ENCODE assay signal across 20 mouse cellular contexts in the genomic region with DNA sequence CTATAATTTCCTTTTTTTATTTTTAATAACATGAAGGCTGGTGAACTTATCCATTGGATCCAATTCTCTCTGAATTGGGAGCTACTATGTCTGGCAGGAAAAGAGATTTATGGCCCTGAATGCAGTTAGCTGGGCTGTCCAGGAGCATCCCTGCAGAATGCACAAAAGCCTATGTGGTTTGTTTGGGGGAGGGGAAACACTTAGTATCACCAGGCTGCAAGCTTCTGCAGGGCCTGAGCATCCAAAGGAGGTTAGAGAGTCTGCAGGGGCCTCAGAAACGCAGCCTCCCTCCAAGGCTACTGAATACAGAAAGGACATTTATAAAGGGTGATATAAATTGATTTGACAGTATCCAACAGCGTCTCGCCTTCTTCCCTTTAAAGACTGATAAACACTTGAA. TPM values are rescaled to one million over a fixed set of nuclear protein-coding genes. Genes with fewer than 3 reads are reported as not detected.
DNase-seq lines count a peak whose midpoint lies in the region; ATAC-seq lines count a peak whose summit lies in the region.
"Had no signal": no experiment of that assay in that cellular context is flagged by ENCODE, and none has a peak within 500 bp of the region (broad histone marks: within the 10 kb centered on the region; RNA-seq: fewer than 3 reads in every experiment).

No protein-coding gene starts in this region.

- no peak overlapping the region for H3K4me2 ChIP-seq in forebrain, embryonic 14.5 days (ENCODE audit: low read length)
- H3K4me2 ChIP-seq in hindbrain, embryonic 13.5 days = no peak overlapping the region
- no peak overlapping the region for H3K4me2 ChIP-seq in midbrain, embryonic 14.5 days (ENCODE audit: low read length)
- H3K4me2 ChIP-seq: forebrain, embryonic 13.5 days; heart, embryonic 13.5 days; limb, embryonic 12.5 days; liver, embryonic 13.5 days had no signal

- DNase-seq in forebrain, embryonic 14.5 days (ENCODE audit: low spot score) = peak; percentile 39
- DNase-seq in forebrain, embryonic 10.5 days (ENCODE audit: extremely low spot score, low spot score) = no peak
- peak; percentile 74 for DNase-seq in midbrain, embryonic 14.5 days
- DNase-seq in retina, embryonic 14.5 days (ENCODE audit: low spot score) = peak; percentile 82
- DNase-seq in testis, postnatal 14 days (ENCODE audit: low spot score) = no peak
- no peak for DNase-seq in B cell, adult 2 months
- DNase-seq: adrenal gland, adult 8-10 months; cerebellum, adult 18-20 months; cerebellum, postnatal 36 days; gastrocnemius, postnatal 36 days; heart, postnatal 4 days; kidney, adult 11 months; kidney, postnatal 10 days; liver, embryonic 13.5 days had no signal

- peaks cover 19% of the 10 kb centered on the region for H3K4me1 ChIP-seq in forebrain, embryonic 14.5 days (ENCODE audit: control insufficient read depth, insufficient read depth, low read length)
- peaks cover 9% of the 10 kb centered on the region for H3K4me1 ChIP-seq in forebrain, embryonic 10.5 days
- H3K4me1 ChIP-seq in hindbrain, embryonic 13.5 days (replicated peaks) = peaks cover 33% of the 10 kb centered on the region
- H3K4me1 ChIP-seq in midbrain, embryonic 14.5 days (ENCODE audit: control insufficient read depth, insufficient read depth, low read length) = peaks cover 28% of the 10 kb centered on the region
- H3K4me1 ChIP-seq: liver, embryonic 13.5 days had no signal

- H3K27ac ChIP-seq in forebrain, embryonic 14.5 days (ENCODE audit: low read depth, low read length) = no peak overlapping the region
- H3K27ac ChIP-seq in forebrain, embryonic 10.5 days = no peak overlapping the region
- peak overlapping the region; percentile 82; the same call in 1 of the 2 replicates for H3K27ac ChIP-seq in hindbrain, embryonic 13.5 days
- H3K27ac ChIP-seq in midbrain, embryonic 14.5 days (replicated peaks; ENCODE audit: low read depth, low read length) = peak overlapping the region; percentile 84
- H3K27ac ChIP-seq: heart, embryonic 13.5 days; limb, embryonic 12.5 days; liver, embryonic 13.5 days had no signal

- H3K9me3 ChIP-seq in forebrain, embryonic 14.5 days (replicated peaks; ENCODE audit: control insufficient read depth, low read length) = no peaks in the 10 kb centered on the region
- H3K9me3 ChIP-seq in forebrain, embryonic 10.5 days = no peaks in the 10 kb centered on the region
- no peaks in the 10 kb centered on the region for H3K9me3 ChIP-seq in hindbrain, embryonic 13.5 days
- no peaks in the 10 kb centered on the region for H3K9me3 ChIP-seq in midbrain, embryonic 14.5 days (ENCODE audit: control insufficient read depth, low read length)
- H3K9me3 ChIP-seq: forebrain, embryonic 13.5 days; heart, embryonic 13.5 days; limb, embryonic 12.5 days; liver, embryonic 13.5 days had no signal

- WGBS in forebrain, embryonic 14.5 days = 60% methylated on average over 3 of the region's 3 CpGs
- 72% methylated on average over 3 of the region's 3 CpGs for WGBS in forebrain, embryonic 10.5 days
- 34% methylated on average over 3 of the region's 3 CpGs for WGBS in hindbrain, embryonic 13.5 days
- WGBS in midbrain, embryonic 14.5 days = 9% methylated on average over 3 of the region's 3 CpGs

- no peak overlapping the region for H3K9ac ChIP-seq in forebrain, embryonic 14.5 days (ENCODE audit: low read length)
- no peak overlapping the region for H3K9ac ChIP-seq in hindbrain, embryonic 13.5 days
- no peak overlapping the region for H3K9ac ChIP-seq in midbrain, embryonic 14.5 days (replicated peaks; ENCODE audit: low read length)
- H3K9ac ChIP-seq: forebrain, embryonic 13.5 days; heart, embryonic 13.5 days; limb, embryonic 12.5 days; liver, embryonic 13.5 days had no signal

- no peaks in the 10 kb centered on the region for H3K27me3 ChIP-seq in forebrain, embryonic 14.5 days (replicated peaks; ENCODE audit: control insufficient read depth, insufficient read depth, low read length)
- no peaks in the 10 kb centered on the region for H3K27me3 ChIP-seq in forebrain, embryonic 10.5 days (ENCODE audit: poor library complexity, severe bottlenecking)
- no peaks in the 10 kb centered on the region for H3K27me3 ChIP-seq in hindbrain, embryonic 13.5 days
- H3K27me3 ChIP-seq in midbrain, embryonic 14.5 days (ENCODE audit: control insufficient read depth, insufficient read depth, low read length) = no peaks in the 10 kb centered on the region
- H3K27me3 ChIP-seq: forebrain, embryonic 13.5 days; heart, embryonic 13.5 days; limb, embryonic 12.5 days; liver, embryonic 13.5 days had no signal

- no peak for ATAC-seq in forebrain, embryonic 14.5 days
- peak; percentile 68; the same call in 1 of the 2 replicates for ATAC-seq in hindbrain, embryonic 13.5 days (ENCODE audit: low FRiP score)
- ATAC-seq in midbrain, embryonic 14.5 days (ENCODE audit: low FRiP score, low TSS enrichment) = peak; percentile 71
- no peak for ATAC-seq in megakaryocyte progenitor cell, adult 5-6 weeks (replicated peaks; ENCODE audit: poor library complexity)

- no peaks in the 10 kb centered on the region for H3K36me3 ChIP-seq in forebrain, embryonic 14.5 days (ENCODE audit: control insufficient read depth, insufficient read depth, low read length)
- no peaks in the 10 kb centered on the region for H3K36me3 ChIP-seq in forebrain, embryonic 10.5 days (replicated peaks)
- peaks cover 5% of the 10 kb centered on the region for H3K36me3 ChIP-seq in hindbrain, embryonic 13.5 days
- H3K36me3 ChIP-seq in midbrain, embryonic 14.5 days (ENCODE audit: control insufficient read depth, insufficient read depth, low read length) = peaks cover 14% of the 10 kb centered on the region
- H3K36me3 ChIP-seq: heart, embryonic 13.5 days; limb, embryonic 12.5 days; liver, embryonic 13.5 days had no signal

- H3K4me3 ChIP-seq in forebrain, embryonic 14.5 days (ENCODE audit: low read depth, low read length) = no peak overlapping the region
- H3K4me3 ChIP-seq in forebrain, embryonic 10.5 days = no peak overlapping the region
- no peak overlapping the region for H3K4me3 ChIP-seq in hindbrain, embryonic 13.5 days
- H3K4me3 ChIP-seq in midbrain, embryonic 14.5 days (replicated peaks; ENCODE audit: low read depth, low read length) = no peak overlapping the region
- H3K4me3 ChIP-seq: forebrain, embryonic 13.5 days; heart, embryonic 13.5 days; limb, embryonic 12.5 days; liver, embryonic 13.5 days had no signal

RNA-seq across cellular contexts. Expression of a gene that starts 41.8 kb away (rescaled TPM):
- 66.0 and 103 TPM in 2 replicates for polyA plus RNA-seq in forebrain, embryonic 14.5 days (2014; fragmentation: Nextera tagmentation; extraction: Ambion mirVana)
- polyA plus RNA-seq in forebrain, embryonic 10.5 days (2016; fragmentation: Nextera tagmentation; extraction: Ambion mirVana) = 2.8 and 3.9 TPM in 2 replicates
- polyA plus RNA-seq in hindbrain, embryonic 13.5 days (2015; fragmentation: Nextera tagmentation; extraction: Ambion mirVana) = 208 and 212 TPM in 2 replicates
- 207 and 223 TPM in 2 replicates for polyA plus RNA-seq in midbrain, embryonic 14.5 days (2014; fragmentation: Nextera tagmentation; extraction: Ambion mirVana)
- not detected in 2 replicates for total RNA-seq in megakaryocyte progenitor cell, adult 5-6 weeks (2015)
- not detected in 2 replicates for total RNA-seq in megakaryocyte progenitor cell, adult 5-6 weeks (2017)
- total RNA-seq: gastrocnemius, postnatal 36 days; megakaryocyte, adult 5-6 weeks had no signal

Comparison
In these comparisons a context has a peak if more than half of its experiments do, and no peak if none do; other contexts are left out.
1. DNase-seq: peak in forebrain, embryonic 14.5 days (single experiment), midbrain, embryonic 14.5 days (single experiment) and retina, embryonic 14.5 days (single experiment); none in forebrain, embryonic 10.5 days (single experiment), testis, postnatal 14 days (single experiment) and B cell, adult 2 months (0 of 2).
2. RNA of a gene that starts 41.8 kb away (polyA plus RNA-seq): 208 to 212 TPM in hindbrain, embryonic 13.5 days, 207 to 223 TPM in midbrain, embryonic 14.5 days and 66.0 to 103 TPM in forebrain, embryonic 14.5 days; 2.8 to 3.9 TPM in forebrain, embryonic 10.5 days; every median in the first group is over 10 times any median in the second.
3. ATAC-seq: peak in hindbrain, embryonic 13.5 days (single experiment) and midbrain, embryonic 14.5 days (single experiment); none in forebrain, embryonic 14.5 days (single experiment) and megakaryocyte progenitor cell, adult 5-6 weeks (single experiment).
4. H3K27ac ChIP-seq: peak in hindbrain, embryonic 13.5 days (single experiment) and midbrain, embryonic 14.5 days (single experiment); none in forebrain, embryonic 14.5 days (single experiment) and forebrain, embryonic 10.5 days (single experiment).